Mouse (Mus musculus): ENCODE results near the gene Igfn1.

DNA sequence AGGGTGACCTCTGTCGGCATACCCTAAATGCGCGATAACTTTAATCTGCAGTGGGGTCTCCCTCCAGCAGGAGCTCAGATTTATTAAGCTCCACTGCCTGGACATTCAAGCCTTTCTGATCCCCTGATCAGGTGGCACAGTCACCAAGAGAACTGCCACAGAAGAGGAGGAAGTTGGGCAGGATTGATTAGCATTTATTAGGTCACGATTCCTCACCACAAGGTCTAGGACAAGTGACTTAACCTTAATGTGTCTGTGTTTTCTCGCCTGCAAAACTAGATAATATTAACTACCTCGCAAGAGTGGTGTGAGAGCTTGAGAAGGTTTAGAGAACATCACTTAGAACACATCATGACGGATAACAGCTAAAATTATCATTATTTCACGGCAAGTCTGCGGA, 41.8 kb upstream of the Igfn1 start:
- TF ChIP-seq CTCF (IDR thresholded peaks at IDR 0.05; ENCODE audit: control insufficient read depth, insufficient read depth, insufficient replicate concordance, low read depth, low read length): no peak
- no peak for TF ChIP-seq POLR2A (IDR thresholded peaks at IDR 0.05; ENCODE audit: control insufficient read depth, low read depth, low read length)

All from testis, adult 2 months (tissue).